Mouse (Mus musculus): ENCODE results near the gene Exoc5.

DNA sequence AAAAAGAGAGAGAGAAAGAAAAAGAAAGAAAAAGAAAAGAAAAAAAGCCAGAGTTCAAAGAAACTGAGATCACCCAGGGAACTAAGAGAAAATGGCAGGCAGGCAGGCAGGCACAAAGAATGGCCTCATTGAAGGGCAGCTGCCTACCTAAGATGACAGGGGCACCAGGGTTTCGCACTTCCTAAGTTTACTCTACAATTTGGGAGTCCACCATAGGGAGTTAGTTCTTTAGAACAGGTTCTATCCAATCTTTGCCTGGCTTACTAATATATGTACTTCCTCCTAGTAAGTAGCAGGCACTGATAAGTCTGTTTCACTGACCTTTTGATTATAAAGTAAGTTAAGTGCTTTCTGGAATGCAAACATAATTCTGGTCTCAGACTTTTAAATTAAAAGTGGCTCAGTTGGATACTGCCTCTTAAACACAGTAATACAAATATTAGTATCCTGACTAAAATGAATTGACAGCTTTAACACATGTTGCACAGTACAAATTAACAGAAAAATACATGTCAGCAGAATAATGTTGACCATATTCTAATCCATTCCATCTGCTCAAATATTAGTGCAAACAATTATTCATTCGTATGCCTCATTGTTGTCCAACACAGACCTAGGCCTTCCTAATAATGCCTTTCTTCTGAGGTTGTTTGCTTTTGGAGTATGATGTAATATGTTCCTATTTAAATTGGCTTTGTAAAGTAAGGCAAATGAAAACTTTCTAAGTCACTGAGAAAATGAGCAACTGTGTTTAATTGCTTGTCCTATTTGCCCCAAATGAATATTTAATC lies 57.9 kb downstream of the Exoc5 start:
- no peak for TF ChIP-seq CTCF (conservative IDR thresholded peaks at IDR 0.05; ENCODE audit: low read length)
- no peak for TF ChIP-seq NANOG (IDR thresholded peaks at IDR 0.05; ENCODE audit: borderline replicate concordance, low read length)
- TF ChIP-seq POU5F1 (IDR thresholded peaks at IDR 0.05; ENCODE audit: borderline replicate concordance, low read length): no peak

Data from E14TG2a.4 (cell line).